Mouse (Mus musculus) limb, embryonic 13.5 days (tissue): ENCODE measurements around the gene Pnpla5. TPM values are rescaled to one million over a fixed set of nuclear protein-coding genes. Genes with fewer than 3 reads are reported as not detected.

Experiments
- microRNA-seq: library from miRNA; unstranded; fragments of <30 nt; microRNA quantifications from one replicate; pipeline ENCODE4, GENCODE M21; 2016
- polyA plus RNA-seq: library from polyadenylated mRNA; unstranded; fragments of >200 nt; fragmentation: Nextera tagmentation; extraction: Ambion mirVana; gene quantifications from 2 replicates; pipeline ENCODE4 v1.2.1, GENCODE M21; 2015

Gene Pnpla5
- polyA plus RNA-seq, 1 experiment from 2014 or later, result not detected

Small RNA genes lying within 50 kb of the gene (microRNA-seq; reads per million reads assigned to microRNA genes)
- gene Mir6392, result not detected

Other genes starting within 250 kb of the Pnpla5 start
- gene Efcab6, start 57.8 kb downstream of the Pnpla5 start, polyA plus RNA-seq, result 0.27 TPM in 1 of 2 replicates, not detected in the other
- gene Sult4a1, start 17.4 kb downstream of the Pnpla5 start, polyA plus RNA-seq, result 3.3 and 3.4 TPM in 2 replicates
- 0.59 and 0.94 TPM in 2 replicates for gene Pnpla3, start 44.7 kb upstream of the Pnpla5 start, polyA plus RNA-seq
- 101 and 104 TPM in 2 replicates for gene Samm50, start 69.1 kb upstream of the Pnpla5 start, polyA plus RNA-seq
- gene Parvb, start 108.9 kb upstream of the Pnpla5 start, polyA plus RNA-seq, result 3.5 and 3.7 TPM in 2 replicates
- gene Parvg, start 200.9 kb upstream of the Pnpla5 start, polyA plus RNA-seq, result 1.6 and 2.0 TPM in 2 replicates